Mouse (Mus musculus): ENCODE data around the gene Tekt4. TPM values are rescaled to one million over a fixed set of nuclear protein-coding genes. Genes with fewer than 3 reads are reported as not detected.

Gene Tekt4
- polyA plus RNA-seq, 1 experiment = 0.06 TPM

GRCm38 (mm10) chr17:25471418-25471817, 17.0 kb downstream of the Tekt4 start:
- H3K36me3 ChIP-seq (ENCODE audit: control insufficient read depth, insufficient read depth, low read length) = no peaks in the 10 kb centered on the region
- no peak for DNase-seq (ENCODE audit: low read depth in 1 of 2, low spot score in 2 of 2)
- TF ChIP-seq CTCF (IDR thresholded peaks at IDR 0.05; ENCODE audit: extremely low read depth, insufficient read depth, insufficient read length, insufficient replicate concordance) = no peak
- no peak for TF ChIP-seq POLR2A (IDR thresholded peaks at IDR 0.05; ENCODE audit: low read depth, low read length)
- H3K27me3 ChIP-seq (ENCODE audit: control insufficient read depth, insufficient read depth, low read length) = no peaks in the 10 kb centered on the region
- H3K4me1 ChIP-seq (ENCODE audit: control insufficient read depth, insufficient read depth, insufficient read length) = no peaks in the 10 kb centered on the region
- H3K4me3 ChIP-seq (ENCODE audit: extremely low read depth, insufficient read depth, insufficient read length) = no peak overlapping the region
- no peak overlapping the region for H3K27ac ChIP-seq (ENCODE audit: insufficient read depth, low read length)
- 66% methylated on average over 8 of the region's 8 CpGs for WGBS

DNA sequence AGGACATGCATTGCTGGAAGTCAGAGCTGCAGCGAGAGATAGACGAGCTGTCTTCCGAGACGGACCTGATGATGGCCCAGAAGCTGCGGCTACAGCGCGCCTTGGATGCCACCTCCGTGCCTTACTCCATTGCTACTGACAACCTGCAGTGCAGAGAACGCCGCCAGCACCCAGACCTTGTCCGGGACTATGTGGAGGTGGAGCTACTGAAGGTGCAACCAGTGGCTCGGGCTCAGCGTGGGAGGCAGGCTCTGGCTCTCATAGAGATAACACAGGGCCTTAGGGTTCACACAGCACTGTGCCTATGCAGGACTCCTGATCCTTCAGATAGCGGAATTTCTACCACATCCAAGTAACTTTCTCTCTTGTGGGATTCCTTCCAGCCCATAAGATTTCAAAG, 17.6 kb downstream of the Tekt4 start:
- no peak for DNase-seq (ENCODE audit: low read depth in 1 of 2, low spot score in 2 of 2)

GRCm38 (mm10) chr17:25474330-25475077, 20.1 kb downstream of the Tekt4 start:
- peak; percentile 36 to 45 for DNase-seq (ENCODE audit: low read depth in 1 of 2, low spot score in 2 of 2)
- H3K4me1 ChIP-seq (ENCODE audit: control insufficient read depth, insufficient read depth, insufficient read length) = no peaks in the 10 kb centered on the region
- no peak overlapping the region for H3K27ac ChIP-seq (ENCODE audit: insufficient read depth, low read length)
- TF ChIP-seq POLR2A (IDR thresholded peaks at IDR 0.05; ENCODE audit: low read depth, low read length) (no peak), CTCF (IDR thresholded peaks at IDR 0.05; ENCODE audit: extremely low read depth, insufficient read depth, insufficient read length, insufficient replicate concordance) (peak; percentile 31; the same call in 1 of the 2 replicates)
- peak overlapping the region; percentile 39; the same call in 1 of the 2 replicates for H3K4me3 ChIP-seq (ENCODE audit: extremely low read depth, insufficient read depth, insufficient read length)
- no peaks in the 10 kb centered on the region for H3K36me3 ChIP-seq (ENCODE audit: control insufficient read depth, insufficient read depth, low read length)
- no peaks in the 10 kb centered on the region for H3K27me3 ChIP-seq (ENCODE audit: control insufficient read depth, insufficient read depth, low read length)
- 3% methylated on average over 38 of the region's 38 CpGs for WGBS

More for the DNA sequence above, 17.6 kb downstream of the Tekt4 start:
- Histone ChIP-seq H3K27me3 (ENCODE audit: control insufficient read depth, insufficient read depth, low read length) (no peaks in the 10 kb centered on the region), H3K4me1 (ENCODE audit: control insufficient read depth, insufficient read depth, insufficient read length) (no peaks in the 10 kb centered on the region), H3K36me3 (ENCODE audit: control insufficient read depth, insufficient read depth, low read length) (no peaks in the 10 kb centered on the region), H3K4me3 (ENCODE audit: extremely low read depth, insufficient read depth, insufficient read length) (no peak overlapping the region), H3K27ac (ENCODE audit: insufficient read depth, low read length) (no peak overlapping the region)
- TF ChIP-seq CTCF (IDR thresholded peaks at IDR 0.05; ENCODE audit: extremely low read depth, insufficient read depth, insufficient read length, insufficient replicate concordance) (no peak), POLR2A (IDR thresholded peaks at IDR 0.05; ENCODE audit: low read depth, low read length) (no peak)
- 47% methylated on average over 14 of the region's 14 CpGs for WGBS

DNA sequence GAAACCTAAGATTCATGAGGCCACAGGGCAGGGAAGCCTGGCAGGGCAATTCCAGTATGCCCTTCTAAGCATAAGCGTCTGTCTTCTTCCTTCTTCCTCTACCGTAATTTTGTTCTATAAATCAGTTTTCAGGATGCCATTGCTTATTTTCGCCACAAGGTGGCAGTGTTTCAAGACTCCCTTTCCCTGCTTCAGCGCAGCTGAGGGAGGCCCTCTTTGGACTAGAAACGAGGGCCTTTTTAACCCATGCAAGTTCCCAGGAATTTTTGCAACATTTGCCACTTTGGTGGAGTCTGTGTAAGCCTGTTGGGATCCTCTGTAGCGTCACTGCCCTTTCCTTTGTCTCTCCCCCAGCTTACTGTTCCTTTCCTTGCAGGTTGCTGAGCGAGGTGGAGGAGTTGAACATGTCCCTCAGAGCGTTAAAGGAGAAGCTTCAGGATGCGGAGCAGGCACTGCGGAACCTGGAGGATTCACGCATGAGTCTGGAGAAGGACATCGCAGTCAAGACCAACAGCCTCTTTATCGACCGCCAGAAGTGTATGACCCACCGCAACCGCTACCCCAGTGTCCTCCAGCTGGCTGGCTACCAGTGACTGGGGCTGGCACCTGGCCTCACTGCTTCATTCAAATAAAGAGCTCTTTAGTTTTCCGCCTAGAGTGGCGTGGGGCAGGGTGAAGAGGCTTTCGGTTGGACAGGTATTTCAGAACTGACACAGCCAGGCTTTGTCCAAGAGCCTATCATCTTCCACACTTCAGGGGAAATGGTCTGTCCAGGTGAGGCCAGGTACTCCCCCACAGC, 21.7 kb downstream of the Tekt4 start:
- TF ChIP-seq CTCF (IDR thresholded peaks at IDR 0.05; ENCODE audit: extremely low read depth, insufficient read depth, insufficient read length, insufficient replicate concordance) (peak; percentile 50; the same call in 1 of the 2 replicates), POLR2A (IDR thresholded peaks at IDR 0.05; ENCODE audit: low read depth, low read length) (no peak)
- no peak overlapping the region for H3K4me3 ChIP-seq (ENCODE audit: extremely low read depth, insufficient read depth, insufficient read length)
- WGBS = 45% methylated on average over 19 of the region's 19 CpGs
- H3K36me3 ChIP-seq (ENCODE audit: control insufficient read depth, insufficient read depth, low read length) = no peaks in the 10 kb centered on the region
- H3K4me1 ChIP-seq (ENCODE audit: control insufficient read depth, insufficient read depth, insufficient read length) = no peaks in the 10 kb centered on the region
- DNase-seq (ENCODE audit: low read depth in 1 of 2, low spot score in 2 of 2) = peak; percentile 19 to 22
- no peak overlapping the region for H3K27ac ChIP-seq (ENCODE audit: insufficient read depth, low read length)
- H3K27me3 ChIP-seq (ENCODE audit: control insufficient read depth, insufficient read depth, low read length) = no peaks in the 10 kb centered on the region

GRCm38 (mm10) chr17:25480152-25480551, 25.7 kb downstream of the Tekt4 start:
- H3K27me3 ChIP-seq (ENCODE audit: control insufficient read depth, insufficient read depth, low read length) = no peaks in the 10 kb centered on the region
- no peak overlapping the region for H3K27ac ChIP-seq (ENCODE audit: insufficient read depth, low read length)
- H3K36me3 ChIP-seq (ENCODE audit: control insufficient read depth, insufficient read depth, low read length) = no peaks in the 10 kb centered on the region
- DNase-seq (ENCODE audit: low read depth in 1 of 2, low spot score in 2 of 2) = no peak
- no peaks in the 10 kb centered on the region for H3K4me1 ChIP-seq (ENCODE audit: control insufficient read depth, insufficient read depth, insufficient read length)
- no peak for TF ChIP-seq POLR2A (IDR thresholded peaks at IDR 0.05; ENCODE audit: low read depth, low read length)
- H3K4me3 ChIP-seq (ENCODE audit: extremely low read depth, insufficient read depth, insufficient read length) = no peak overlapping the region
- WGBS = 70% methylated on average over 8 of the region's 8 CpGs

- Histone ChIP-seq H3K27ac (ENCODE audit: insufficient read depth, low read length) (no peak overlapping the region), H3K4me1 (ENCODE audit: control insufficient read depth, insufficient read depth, insufficient read length) (no peaks in the 10 kb centered on the region), H3K4me3 (ENCODE audit: extremely low read depth, insufficient read depth, insufficient read length) (no peak overlapping the region), H3K36me3 (ENCODE audit: control insufficient read depth, insufficient read depth, low read length) (no peaks in the 10 kb centered on the region), H3K27me3 (ENCODE audit: control insufficient read depth, insufficient read depth, low read length) (no peaks in the 10 kb centered on the region)
- WGBS = 53% methylated on average over 4 of the region's 4 CpGs
- DNase-seq (ENCODE audit: low read depth in 1 of 2, low spot score in 2 of 2) = no peak
- TF ChIP-seq CTCF (IDR thresholded peaks at IDR 0.05; ENCODE audit: extremely low read depth, insufficient read depth, insufficient read length, insufficient replicate concordance) = no peak
- TF ChIP-seq POLR2A (IDR thresholded peaks at IDR 0.05; ENCODE audit: low read depth, low read length) = no peak
These were observed 26.4 kb downstream of the Tekt4 start for GRCm38 (mm10) chr17:25480820-25481219.

Data from spleen, adult 2 months (tissue).